ENCODE assay signal across 6 mouse cellular contexts in genomic region chr6:4761415-4762142, GRCm38 (mm10). TPM values are rescaled to one million over a fixed set of nuclear protein-coding genes. Genes with fewer than 3 reads are reported as not detected.
DNase-seq lines count a peak whose midpoint lies in the region; ATAC-seq and TF ChIP-seq lines count a peak whose summit lies in the region.
"Not testable (repeated sequence)": the region's sequence is repeated elsewhere in the genome, so short reads cannot be mapped to it uniquely, and the experiment has no call there.

No protein-coding gene starts in this region.

- H3K4me2 ChIP-seq in embryonic facial prominence, embryonic 15.5 days (replicated peaks); forebrain, postnatal 0 days (ENCODE audit: low read depth); hindbrain, embryonic 14.5 days (replicated peaks); limb, embryonic 13.5 days (replicated peaks); midbrain, embryonic 15.5 days: not testable (repeated sequence)

- 38% methylated on average over 3 of the region's 3 CpGs for WGBS in embryonic facial prominence, embryonic 15.5 days
- 33% methylated on average over 3 of the region's 3 CpGs for whole genome bisulfite sequencing in forebrain, postnatal 0 days
- 49% methylated on average over 3 of the region's 3 CpGs for WGBS in hindbrain, embryonic 14.5 days
- WGBS in limb, embryonic 13.5 days = 37% methylated on average over 3 of the region's 3 CpGs
- 39% methylated on average over 3 of the region's 3 CpGs for WGBS in midbrain, embryonic 15.5 days

- not testable (repeated sequence) for H3K9me3 ChIP-seq in embryonic facial prominence, embryonic 15.5 days (replicated peaks); forebrain, postnatal 0 days (ENCODE audit: low read length); hindbrain, embryonic 14.5 days (ENCODE audit: control insufficient read depth, low read length); limb, embryonic 13.5 days; midbrain, embryonic 15.5 days

- not testable (repeated sequence) for H3K4me3 ChIP-seq in embryonic facial prominence, embryonic 15.5 days (replicated peaks); forebrain, postnatal 0 days (ENCODE audit: low read depth, low read length); hindbrain, embryonic 14.5 days (replicated peaks; ENCODE audit: low read length); limb, embryonic 13.5 days; midbrain, embryonic 15.5 days

- not testable (repeated sequence) for DNase-seq in forebrain, postnatal 0 days; hindbrain, embryonic 14.5 days (ENCODE audit: low spot score)

- H3K36me3 ChIP-seq in embryonic facial prominence, embryonic 15.5 days; forebrain, postnatal 0 days (ENCODE audit: insufficient read depth); hindbrain, embryonic 14.5 days (replicated peaks; ENCODE audit: control insufficient read depth, insufficient read depth); limb, embryonic 13.5 days; midbrain, embryonic 15.5 days (replicated peaks): not testable (repeated sequence)

- not testable (repeated sequence) for TF ChIP-seq CTCF in forebrain, postnatal 0 days (IDR thresholded peaks at IDR 0.05; ENCODE audit: low read depth)

- not testable (repeated sequence) for H3K4me1 ChIP-seq in embryonic facial prominence, embryonic 15.5 days; forebrain, postnatal 0 days (ENCODE audit: insufficient read depth); hindbrain, embryonic 14.5 days (replicated peaks; ENCODE audit: control insufficient read depth, insufficient read depth, low read length); limb, embryonic 13.5 days; midbrain, embryonic 15.5 days

- not testable (repeated sequence) for H3K27ac ChIP-seq in embryonic facial prominence, embryonic 15.5 days (replicated peaks); forebrain, postnatal 0 days (ENCODE audit: low read depth, low read length); hindbrain, embryonic 14.5 days; limb, embryonic 13.5 days; midbrain, embryonic 15.5 days

- ATAC-seq in embryonic facial prominence, embryonic 15.5 days (ENCODE audit: insufficient number of reproducible peaks, low FRiP score, low TSS enrichment, low read depth) = 0 out of 2 replicates have a peak, but pooled peaks have one; percentile 43
- peak; percentile 29 for ATAC-seq in forebrain, postnatal 0 days
- peak; percentile 38; the same call in 1 of the 2 replicates for ATAC-seq in hindbrain, embryonic 14.5 days (ENCODE audit: low FRiP score)
- ATAC-seq in limb, embryonic 13.5 days (ENCODE audit: low FRiP score, low read depth) = 0 out of 2 replicates have a peak, but pooled peaks have one; percentile 21
- ATAC-seq in megakaryocyte progenitor cell, adult 5-6 weeks (replicated peaks; ENCODE audit: poor library complexity) = peak; percentile 39; the same call in 1 of the 2 replicates
- peak; percentile 53; the same call in 1 of the 2 replicates for ATAC-seq in midbrain, embryonic 15.5 days (replicated peaks)

- H3K9ac ChIP-seq in embryonic facial prominence, embryonic 15.5 days; forebrain, postnatal 0 days; hindbrain, embryonic 14.5 days; limb, embryonic 13.5 days; midbrain, embryonic 15.5 days: not testable (repeated sequence)

- H3K27me3 ChIP-seq in embryonic facial prominence, embryonic 15.5 days; forebrain, postnatal 0 days (ENCODE audit: insufficient read depth, low read length); hindbrain, embryonic 14.5 days (ENCODE audit: control insufficient read depth, insufficient read depth, low read length); limb, embryonic 13.5 days; midbrain, embryonic 15.5 days (replicated peaks): not testable (repeated sequence)

RNA-seq across cellular contexts. Expression of gene Peg10, which starts 14.5 kb away (rescaled TPM):
- polyA plus RNA-seq in embryonic facial prominence, embryonic 15.5 days (2015; fragmentation: Nextera tagmentation; extraction: Ambion mirVana) = 8.9 and 10.0 TPM in 2 replicates
- total RNA-seq in forebrain, postnatal 0 days (2014; rRNA removed) = 25.2 and 72.5 TPM in 2 replicates
- polyA plus RNA-seq in forebrain, postnatal 0 days (2015; fragmentation: Nextera tagmentation; extraction: Ambion mirVana) = 1.8 and 3.5 TPM in 2 replicates
- polyA plus RNA-seq in hindbrain, embryonic 14.5 days (2014; fragmentation: Nextera tagmentation; extraction: Ambion mirVana) = 10.5 and 12.2 TPM in 2 replicates
- polyA plus RNA-seq in limb, embryonic 13.5 days (2015; fragmentation: Nextera tagmentation; extraction: Ambion mirVana) = 11.4 and 11.8 TPM in 2 replicates
- 0.02 and 0.34 TPM in 2 replicates for total RNA-seq in megakaryocyte progenitor cell, adult 5-6 weeks (2015)
- total RNA-seq in megakaryocyte progenitor cell, adult 5-6 weeks (2017) = not detected in 2 replicates
- 7.9 and 8.5 TPM in 2 replicates for polyA plus RNA-seq in midbrain, embryonic 15.5 days (2015; fragmentation: Nextera tagmentation; extraction: Ambion mirVana)

RNA-seq across cellular contexts. Expression of gene Sgce, which starts 14.6 kb away (rescaled TPM):
- 72.1 and 72.9 TPM in 2 replicates for polyA plus RNA-seq in embryonic facial prominence, embryonic 15.5 days (2015; fragmentation: Nextera tagmentation; extraction: Ambion mirVana)
- total RNA-seq in forebrain, postnatal 0 days (2014; rRNA removed) = 36.2 and 44.5 TPM in 2 replicates
- polyA plus RNA-seq in forebrain, postnatal 0 days (2015; fragmentation: Nextera tagmentation; extraction: Ambion mirVana) = 30.6 and 39.4 TPM in 2 replicates
- polyA plus RNA-seq in hindbrain, embryonic 14.5 days (2014; fragmentation: Nextera tagmentation; extraction: Ambion mirVana) = 51.0 and 55.5 TPM in 2 replicates
- polyA plus RNA-seq in limb, embryonic 13.5 days (2015; fragmentation: Nextera tagmentation; extraction: Ambion mirVana) = 77.7 and 78.6 TPM in 2 replicates
- 0.17 and 0.54 TPM in 2 replicates for total RNA-seq in megakaryocyte progenitor cell, adult 5-6 weeks (2015)
- total RNA-seq in megakaryocyte progenitor cell, adult 5-6 weeks (2017) = 1.2 TPM in 1 of 2 replicates, not detected in the other
- polyA plus RNA-seq in midbrain, embryonic 15.5 days (2015; fragmentation: Nextera tagmentation; extraction: Ambion mirVana) = 58.5 and 58.9 TPM in 2 replicates
